Mouse (Mus musculus) thymus, adult 2 months (tissue): ENCODE data around the gene Nuak2.

Experiments
- CTCF ChIP-seq: fragments of 200-500 bp; IDR thresholded peaks from 2 replicates; pipeline ENCODE4 v1.5.1; 2012; ENCODE audit warnings: mild to moderate bottlenecking, control low read depth, low read length, moderate library complexity, borderline replicate concordance; ENCODE audit not compliant: control insufficient read depth, poor library complexity, insufficient read depth; ENCODE audit errors: extremely low read depth
- POLR2A ChIP-seq: fragments of 200-500 bp; IDR thresholded peaks from 2 replicates; pipeline ENCODE4 v1.6.1; 2012; ENCODE audit warnings: mild to moderate bottlenecking, low read length, control low read depth, moderate library complexity; ENCODE audit not compliant: control insufficient read depth, poor library complexity, insufficient read depth; ENCODE audit errors: extremely low read depth

GRCm38 (mm10) chr1:132374140-132374872 is 58.4 kb downstream of the Nuak2 start:
- no peak for TF ChIP-seq CTCF
- TF ChIP-seq POLR2A, result no peak
